Mouse (Mus musculus): ENCODE data around the gene Ntn1. TPM values are rescaled to one million over a fixed set of nuclear protein-coding genes. Genes with fewer than 3 reads are reported as not detected.

Ntn1 gene
- total RNA-seq, 2 experiments from 2014 or later = 12.2 to 14.4 TPM

DNA sequence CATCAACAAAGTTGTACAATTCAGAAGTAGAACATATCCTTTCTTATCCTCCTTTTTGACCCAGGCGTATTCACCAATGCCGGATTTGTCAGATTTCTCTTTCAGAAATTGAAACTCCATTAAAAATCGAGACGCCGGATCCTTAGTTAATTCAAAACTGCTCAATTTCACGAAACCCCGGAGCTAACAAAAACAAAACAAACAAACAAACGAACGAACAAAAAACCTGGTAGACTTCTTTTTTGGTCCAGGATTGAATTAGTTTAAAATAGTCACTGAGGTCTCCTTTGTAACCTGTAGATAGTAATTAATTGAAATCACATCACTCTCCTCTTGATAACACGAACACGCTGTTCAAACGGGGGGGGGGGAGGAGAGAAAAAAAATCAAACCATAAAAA is 16.5 kb downstream of the Ntn1 start:
- no peak for DNase-seq

DNA sequence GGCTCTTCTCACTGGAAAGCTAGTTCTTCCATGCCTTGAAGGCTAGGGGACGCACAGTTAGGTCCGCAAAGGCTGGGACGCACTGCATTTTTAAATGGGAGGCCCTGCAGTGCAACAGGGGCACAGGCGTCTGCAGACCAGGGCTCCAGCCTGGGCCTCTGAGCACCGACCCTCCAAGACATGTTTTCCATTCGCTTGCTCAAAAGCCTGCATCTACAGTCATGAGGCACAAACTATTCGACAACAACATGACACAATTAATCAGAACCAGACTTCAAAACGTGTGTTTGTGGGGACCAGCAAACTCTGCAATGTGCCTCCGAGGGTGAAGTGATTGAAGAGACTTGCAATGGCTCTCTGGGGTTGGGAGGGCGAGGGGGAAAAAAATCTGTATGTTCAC is 17.1 kb downstream of the Ntn1 start:
- no peak for DNase-seq

DNA sequence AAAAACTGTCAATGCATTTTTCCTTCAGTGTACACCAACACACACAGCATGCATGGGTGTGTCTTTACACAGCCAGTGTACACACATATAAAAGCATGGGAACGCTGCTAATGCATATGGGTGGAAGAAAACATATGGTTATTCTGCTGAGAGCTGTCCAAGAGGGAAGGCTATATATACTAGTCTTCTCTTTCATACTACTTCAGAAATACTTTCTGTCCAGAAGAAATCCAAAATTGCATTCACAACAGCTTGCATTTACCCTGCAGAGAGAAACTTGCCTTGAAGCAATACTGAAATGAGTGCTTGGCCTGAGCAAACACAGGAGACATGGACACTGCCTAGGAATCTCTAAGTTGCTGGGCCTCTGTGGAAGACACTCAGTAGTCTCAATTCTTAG is 18.8 kb downstream of the Ntn1 start:
- DNase-seq = no peak

DNA sequence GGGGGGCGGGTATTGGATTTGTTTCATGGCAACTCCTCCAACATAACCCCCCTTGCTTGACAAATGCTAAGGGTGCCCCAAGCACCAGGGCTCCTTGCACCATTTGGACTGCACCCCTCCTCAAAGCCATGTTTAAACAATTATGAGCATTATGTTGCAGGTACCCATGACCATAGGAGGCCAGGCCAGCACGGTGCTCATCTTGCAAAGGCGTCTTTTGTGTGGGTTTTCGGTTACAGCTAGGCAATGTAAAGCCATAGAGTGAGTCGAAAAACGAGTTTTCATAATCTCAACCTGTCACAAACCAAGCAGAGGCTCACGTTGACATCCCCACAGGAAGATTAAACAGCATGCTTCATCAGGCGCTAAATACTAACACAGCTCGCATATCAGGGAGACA is 19.3 kb downstream of the Ntn1 start:
- DNase-seq = no peak

DNA sequence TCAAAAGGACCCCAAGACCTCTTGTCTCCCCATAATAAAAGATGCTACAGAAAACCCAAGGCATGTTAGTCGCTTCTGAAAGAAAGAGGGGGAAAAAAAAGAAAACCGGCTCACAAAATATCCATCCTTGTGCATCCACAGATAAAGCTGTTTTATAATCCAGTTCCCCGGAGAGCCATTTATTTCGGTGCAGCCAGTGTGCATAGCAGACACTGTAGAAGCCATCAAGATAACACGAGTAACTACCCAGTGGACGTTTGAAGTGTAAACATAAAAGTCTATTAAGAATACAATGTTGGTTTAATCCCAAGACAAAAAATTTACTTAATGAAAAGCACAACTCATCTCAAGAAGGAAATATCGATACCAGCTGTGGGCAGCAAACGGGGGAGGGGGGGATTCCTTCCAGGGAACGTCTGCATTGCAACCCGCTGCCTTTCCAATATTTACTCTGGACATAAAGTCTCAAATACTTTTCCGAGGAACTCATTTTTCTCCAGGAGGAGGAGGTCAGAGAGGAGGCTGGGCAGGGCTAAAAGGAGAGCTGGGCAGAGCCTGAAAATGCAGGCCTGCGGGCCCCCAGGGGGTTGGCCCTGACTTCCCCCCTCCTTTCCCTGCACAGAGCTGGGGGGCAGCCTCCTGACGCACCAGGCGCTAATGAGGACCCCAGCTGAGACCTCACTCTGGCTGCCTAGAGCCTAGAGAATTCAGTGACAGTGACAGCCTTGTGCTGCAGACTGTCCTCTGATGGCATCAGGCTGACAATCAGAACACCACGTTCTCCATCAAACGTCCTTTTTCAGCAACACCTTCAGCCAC is 21.5 kb downstream of the Ntn1 start:
- DNase-seq = no peak

DNA sequence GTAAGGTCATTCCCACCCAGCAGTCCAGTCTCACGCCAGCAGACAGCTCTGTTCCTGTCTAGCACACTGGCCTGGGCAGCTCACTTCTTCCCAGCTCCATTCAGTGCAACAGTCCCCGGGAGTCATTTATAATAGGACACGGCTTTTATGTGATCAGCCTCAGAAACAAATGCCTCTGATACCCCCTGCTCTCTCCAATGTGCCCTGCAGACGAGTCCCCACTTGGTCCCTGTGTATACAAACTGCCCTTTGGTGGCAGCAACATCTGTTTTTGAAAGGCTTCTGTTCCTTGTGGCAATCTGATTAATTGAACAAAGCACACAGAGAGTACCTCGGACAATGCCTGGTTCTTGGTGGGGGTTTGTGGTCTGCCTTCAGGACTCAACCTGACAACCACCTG is 22.2 kb downstream of the Ntn1 start:
- DNase-seq = no peak

DNA sequence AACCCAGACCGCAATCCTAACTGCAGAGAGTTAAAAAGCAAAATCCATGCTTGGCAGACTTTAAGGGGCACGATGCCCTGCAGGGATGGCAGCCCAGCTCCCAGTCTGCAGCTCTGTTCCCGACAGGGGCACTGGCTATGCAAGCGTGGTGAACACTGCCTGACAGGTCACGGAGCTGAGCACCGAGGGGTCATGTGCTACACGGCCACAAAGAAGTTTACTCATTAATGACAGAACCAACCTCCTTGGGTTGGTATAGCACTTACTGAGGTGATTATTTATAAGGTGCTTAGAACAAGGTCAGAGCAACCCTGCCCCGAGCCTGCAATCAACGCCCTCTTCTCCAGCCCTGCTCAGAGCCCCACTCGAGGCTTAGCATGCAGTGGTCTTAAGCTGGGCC is 27.5 kb downstream of the Ntn1 start:
- no peak for DNase-seq

DNA sequence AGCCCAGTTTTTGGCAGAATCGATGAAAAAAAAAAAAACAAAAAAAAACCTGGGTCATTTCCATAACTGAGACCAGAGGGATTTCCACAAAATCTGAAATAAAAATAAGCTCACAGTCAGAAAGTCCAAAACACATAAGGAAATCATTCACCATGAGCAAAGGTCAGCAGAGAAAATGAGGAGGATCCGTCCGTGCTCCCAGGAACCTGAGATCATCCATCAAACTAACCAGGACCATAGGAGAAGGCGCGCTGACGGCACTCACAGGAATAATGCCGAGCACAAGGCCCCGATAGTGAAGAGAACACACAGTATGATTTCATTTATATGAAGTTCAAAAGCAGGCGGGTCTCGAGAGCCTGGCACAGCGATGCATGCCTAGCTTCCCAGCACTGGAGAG is 29.0 kb downstream of the Ntn1 start:
- DNase-seq = no peak

DNA sequence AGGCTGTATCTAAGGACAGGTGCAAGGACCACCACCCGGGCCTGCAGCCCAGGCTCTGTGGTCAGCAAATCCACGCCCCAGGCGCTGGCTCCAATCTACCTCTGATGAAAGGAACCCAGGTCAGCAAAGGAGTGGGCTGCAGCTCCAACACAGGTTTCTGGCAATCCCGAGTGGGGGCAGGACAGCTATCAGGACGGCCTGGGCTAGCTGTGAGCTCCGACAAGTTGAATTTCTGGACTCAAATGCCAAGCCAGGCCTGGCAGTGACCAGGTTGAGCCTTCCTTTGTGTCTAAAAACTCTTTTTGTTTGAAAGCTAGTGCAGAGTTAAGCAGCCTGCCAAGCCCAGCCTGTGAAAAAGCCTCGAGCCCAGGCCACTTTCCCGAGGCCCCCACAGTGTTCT is 43.7 kb downstream of the Ntn1 start:
- DNase-seq = no peak

DNA sequence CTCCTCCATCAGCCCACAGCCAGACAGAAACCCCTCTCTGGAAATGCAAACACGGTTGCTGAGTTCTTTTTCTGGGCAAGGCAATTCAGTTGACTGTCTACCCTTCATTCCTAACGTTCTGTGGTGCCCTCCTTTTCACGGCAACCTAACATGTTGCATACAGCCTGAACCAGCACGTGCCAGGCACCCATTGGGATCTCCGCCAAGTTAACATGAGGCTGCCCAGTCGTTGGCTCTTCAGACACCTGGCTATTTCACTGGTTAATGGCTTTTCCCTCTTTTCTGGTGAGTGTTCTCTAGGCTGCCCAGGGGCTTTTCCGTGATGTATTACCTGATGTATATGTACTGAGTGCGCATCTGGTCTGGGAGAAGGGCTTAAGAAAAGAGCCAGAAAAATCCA is 45.1 kb downstream of the Ntn1 start:
- no peak for DNase-seq

DNA sequence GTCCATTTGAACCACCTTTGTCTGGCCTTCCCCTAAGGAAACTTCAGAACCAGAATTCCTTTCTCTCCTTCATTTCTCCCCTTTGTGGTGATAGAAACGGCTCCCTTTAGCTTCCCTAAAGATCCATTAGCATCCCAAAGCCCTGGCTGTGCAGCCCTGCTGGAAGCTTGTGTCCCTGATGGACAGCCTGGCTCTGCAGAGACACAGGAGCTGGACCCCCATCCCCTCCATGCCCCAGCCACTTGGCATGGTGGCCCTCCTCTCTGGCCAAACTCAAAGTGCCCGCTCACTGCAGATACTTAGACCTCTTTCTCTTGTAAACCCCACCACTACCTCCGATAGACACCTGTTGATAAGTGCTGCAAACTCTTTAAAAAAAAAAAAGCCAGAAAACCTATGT is 45.8 kb downstream of the Ntn1 start:
- DNase-seq = no peak

DNA sequence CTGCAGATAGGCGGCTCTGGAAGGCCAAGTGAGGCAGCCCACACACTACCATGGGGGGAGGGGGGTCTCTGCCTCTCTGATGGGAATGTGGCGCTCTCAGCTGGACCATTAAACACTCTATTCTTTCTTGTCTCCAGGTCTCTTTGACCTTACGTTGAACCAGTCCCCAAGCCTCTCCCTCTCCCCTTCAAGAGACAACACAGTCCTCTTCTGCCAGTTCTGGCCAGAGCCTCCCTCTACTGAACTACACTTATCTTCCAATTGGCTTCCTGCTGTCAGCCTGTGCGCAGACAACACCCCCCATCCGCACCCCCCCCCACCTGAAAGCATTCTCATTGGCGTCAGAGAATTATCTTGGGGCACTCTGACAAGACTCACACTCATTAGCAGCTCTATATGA is 48.4 kb downstream of the Ntn1 start:
- no peak for DNase-seq

DNA sequence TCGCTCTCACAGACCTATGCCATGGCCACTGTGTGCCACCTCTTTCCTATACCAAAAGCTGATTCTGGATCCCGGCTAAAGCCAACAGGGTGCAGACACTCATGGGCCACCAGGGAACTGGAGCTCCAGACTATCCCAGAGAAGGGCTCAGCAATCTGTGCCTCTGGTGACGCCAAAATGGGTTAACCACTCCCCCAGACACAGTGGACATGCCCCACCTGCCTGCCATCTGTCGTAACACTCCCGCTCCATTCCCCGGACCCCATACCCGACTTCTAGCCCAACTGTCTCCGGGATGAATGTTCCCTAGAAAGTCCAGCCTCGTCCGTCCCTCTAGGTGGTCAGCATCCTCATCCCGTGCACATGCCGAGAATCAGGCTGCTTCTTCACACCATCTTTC is 51.8 kb downstream of the Ntn1 start:
- no peak for DNase-seq

DNA sequence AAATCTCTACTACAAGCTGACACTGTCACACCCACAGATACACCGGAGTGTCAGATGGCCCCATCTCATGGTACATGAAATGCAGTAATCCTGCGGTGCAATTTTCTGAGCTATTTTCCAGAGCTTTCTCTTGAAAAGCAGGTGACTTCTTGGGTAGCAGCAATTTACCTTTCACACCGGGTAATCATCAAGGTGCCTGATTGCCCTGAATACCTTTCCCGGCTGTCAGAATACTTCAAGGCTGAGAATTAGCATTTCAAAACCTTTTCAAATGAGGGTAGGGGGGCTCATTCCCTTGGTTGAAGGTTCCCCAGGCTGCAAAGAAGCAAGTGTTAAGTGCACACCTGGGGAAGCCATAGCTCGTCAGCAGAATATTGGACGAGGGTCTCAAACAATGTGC is 52.5 kb downstream of the Ntn1 start:
- DNase-seq = no peak

DNA sequence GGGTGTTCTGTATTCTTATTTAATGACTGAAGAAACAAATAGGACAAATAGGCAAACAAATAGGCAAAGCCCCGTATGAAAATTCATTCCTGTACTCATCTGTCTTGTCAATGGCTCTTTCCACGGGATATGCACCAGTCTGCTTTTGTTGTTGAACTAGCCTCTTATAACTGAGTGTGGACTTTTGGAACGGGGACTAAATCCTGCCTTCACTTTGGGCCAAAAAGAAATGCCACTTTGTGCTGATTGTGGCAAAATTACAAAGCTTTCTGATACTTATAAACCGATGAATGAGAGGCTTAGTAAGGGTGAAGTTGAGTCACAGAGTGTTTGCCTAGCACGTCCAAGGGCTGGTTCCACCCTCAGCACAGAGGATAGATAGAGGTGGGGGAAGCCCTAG is 53.1 kb downstream of the Ntn1 start:
- DNase-seq = no peak

DNA sequence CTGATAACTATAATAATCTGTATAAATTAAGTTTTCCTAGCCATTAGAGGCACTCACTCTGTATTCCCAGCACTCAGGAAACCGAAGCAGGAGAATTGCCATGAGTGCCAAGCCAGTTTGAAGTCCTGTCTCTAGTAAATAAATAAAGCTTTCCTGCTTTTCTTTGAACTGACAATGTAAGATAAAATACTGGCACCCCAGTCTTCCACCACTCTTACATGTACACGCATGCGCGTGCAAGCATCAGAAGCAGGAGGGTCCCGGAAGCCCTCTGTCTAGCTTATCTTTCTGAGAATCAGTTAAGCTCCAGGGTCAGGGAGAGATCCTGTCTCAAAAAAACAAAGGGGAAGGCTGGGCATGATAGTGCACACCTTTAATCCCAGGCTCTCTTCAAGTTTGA is 54.5 kb downstream of the Ntn1 start:
- DNase-seq = no peak

DNA sequence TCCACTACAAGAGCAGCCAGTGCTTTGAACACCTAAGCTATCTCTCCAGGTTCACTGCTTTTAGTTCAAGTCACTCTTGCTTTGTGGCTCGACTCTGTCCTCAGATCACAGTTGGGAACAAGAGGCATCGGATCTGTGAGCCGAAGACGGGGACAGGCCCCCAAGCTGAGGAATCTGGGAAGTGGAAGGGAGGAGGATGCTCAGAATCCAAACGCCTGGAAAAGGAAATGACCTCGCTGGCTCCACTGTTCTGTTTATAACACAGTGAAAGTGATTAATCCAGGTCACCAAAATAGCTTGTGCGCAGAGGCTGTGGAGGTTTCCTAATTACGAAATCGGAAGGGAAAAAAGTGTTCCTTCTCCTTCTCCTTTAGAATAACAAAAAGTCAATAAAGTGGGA is 56.4 kb downstream of the Ntn1 start:
- DNase-seq = no peak

DNA sequence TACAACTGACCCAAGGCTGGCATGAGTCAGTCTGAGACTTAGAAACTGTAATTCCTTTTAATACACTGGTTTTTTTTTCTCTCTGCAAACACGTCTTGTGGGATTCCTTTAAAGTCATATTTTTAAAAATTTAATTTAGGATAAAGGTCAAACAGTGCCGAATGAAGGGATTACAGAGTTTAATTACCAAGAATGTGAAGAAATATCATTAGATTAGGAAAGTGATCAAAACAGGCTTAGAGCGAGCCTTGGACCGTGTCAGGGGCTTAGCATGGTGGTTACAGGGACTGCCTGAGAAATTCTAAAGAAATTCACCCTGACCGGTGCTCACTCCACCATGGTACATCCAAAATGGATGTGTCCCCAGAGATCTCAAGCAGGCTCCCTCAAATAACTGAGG is 57.9 kb downstream of the Ntn1 start:
- DNase-seq = no peak

DNA sequence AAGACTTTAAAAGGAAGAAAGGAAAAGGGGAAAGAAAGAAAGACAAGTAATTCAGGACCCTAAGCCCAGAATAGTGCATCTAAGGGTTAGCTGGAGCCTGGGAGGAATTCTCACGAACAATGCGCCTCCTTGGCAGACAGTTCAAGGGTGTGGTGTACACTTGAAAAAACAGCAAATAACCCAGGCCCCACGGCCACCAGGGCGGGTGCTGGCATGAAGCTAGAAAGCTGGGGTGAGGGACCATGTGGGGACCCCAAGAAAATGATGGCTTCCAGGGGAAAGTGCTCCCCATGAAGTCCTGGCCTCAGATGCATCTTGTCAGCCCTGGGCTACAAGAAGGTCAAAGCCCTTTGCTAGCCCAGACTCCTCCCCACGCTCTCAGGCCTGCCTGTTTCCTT is 58.6 kb downstream of the Ntn1 start:
- DNase-seq = peak; percentile 29

DNA sequence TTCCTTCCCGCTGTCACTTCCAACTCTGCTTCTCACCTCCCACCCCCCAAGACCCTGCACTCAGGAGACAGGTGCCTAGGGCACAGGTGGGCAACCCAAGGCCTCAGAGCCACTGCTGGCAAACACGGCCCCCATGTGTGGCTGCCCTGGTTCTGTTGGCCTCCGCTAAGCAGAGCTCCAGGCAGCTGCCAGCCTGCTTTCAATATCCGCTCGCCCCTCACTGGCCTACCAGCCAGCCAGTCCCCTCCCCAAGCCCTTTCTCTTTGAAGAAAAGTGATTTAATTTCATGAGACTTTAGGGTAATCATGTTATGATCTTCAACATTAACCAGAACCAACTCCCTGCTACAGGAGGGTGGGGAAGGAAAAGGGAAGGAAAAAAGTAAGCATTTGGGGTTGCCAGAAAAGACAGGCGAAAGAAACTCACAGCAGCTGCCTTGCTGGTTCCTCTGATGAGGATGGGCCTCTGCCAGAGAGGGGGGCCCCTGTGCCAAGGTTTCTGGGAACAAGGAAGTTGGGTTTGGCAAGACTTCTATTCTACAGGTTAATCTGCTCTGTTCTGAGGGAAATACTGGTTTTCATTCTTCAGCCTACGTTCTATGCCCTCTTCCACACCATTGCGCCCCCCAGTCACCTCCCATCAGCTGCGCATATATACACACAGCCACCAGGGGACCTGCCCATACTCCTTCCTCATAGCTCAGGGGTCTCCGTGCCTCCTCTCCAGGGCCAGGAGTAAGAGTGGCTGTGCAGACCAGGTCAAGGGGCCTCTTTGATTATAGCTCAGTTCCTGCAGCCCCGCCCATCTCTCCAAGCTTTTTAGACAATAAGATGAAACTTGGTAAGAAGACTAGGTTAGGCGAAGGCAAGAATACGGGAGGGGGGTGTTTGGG is 59.3 kb downstream of the Ntn1 start:
- peak; percentile 54 for DNase-seq

DNA sequence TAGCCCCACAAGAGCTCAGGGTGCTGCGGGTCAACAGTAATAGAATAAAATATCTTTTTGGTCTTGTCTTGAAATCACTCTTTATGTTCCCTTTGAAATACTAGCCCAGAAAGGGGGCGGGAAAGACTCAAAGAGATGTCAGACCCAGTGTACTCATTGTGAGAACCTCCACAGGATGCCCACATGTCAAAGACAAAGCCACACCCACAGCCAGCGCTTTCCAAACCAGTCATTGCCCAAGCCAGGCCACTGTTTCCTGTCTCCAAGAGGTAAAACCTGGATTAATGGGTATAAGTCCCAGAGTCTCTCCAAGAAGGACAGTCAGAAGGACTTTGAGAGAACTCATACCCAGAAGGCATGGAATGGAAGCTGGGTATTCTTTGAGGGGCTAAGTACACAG is 60.3 kb downstream of the Ntn1 start:
- DNase-seq = no peak

DNA sequence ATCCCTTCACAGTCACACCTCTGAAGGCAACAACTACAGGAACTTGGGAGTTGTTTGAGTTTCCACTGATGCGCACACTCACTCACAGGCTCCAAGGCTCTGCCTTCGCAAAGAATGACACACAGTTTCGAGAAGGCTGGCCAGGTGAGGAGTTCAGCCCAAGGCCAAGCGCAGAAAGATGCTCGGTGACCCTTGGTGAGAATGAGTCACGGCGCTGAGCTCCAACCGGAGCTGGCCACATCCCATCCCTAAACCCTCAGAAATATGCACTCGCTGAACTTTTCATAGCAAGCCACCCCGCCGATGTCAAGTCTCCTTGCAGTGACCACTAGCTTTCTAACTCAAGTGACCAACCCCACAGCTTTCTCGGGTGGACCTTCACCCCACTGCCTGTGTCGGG is 60.8 kb downstream of the Ntn1 start:
- no peak for DNase-seq

DNA sequence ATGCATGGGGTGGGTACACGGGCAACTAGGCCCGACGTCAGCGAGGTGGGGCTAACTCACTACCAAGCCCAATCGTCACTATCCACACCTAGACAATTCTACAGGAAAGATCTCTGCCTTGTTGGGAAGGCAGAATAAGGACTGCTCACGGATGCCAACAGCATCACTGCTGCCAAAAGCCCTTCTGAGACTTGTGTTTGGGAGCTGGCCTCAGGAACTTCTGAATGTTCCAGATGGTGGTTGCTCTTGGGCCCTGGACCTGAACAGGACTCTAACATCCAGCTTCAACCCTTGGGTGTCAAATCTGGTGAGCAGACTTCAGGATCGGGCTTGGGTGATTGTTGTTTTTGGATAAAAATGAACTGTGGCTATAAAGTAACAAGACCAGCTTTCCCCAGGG is 61.3 kb downstream of the Ntn1 start:
- no peak for DNase-seq

All from gastrocnemius, postnatal 10 days (tissue).